Mouse (Mus musculus) embryo, embryonic 10 days (tissue): ENCODE data around the gene Pmf1.
"Not testable (repeated sequence)": the region's sequence is repeated elsewhere in the genome, so short reads cannot be mapped to it uniquely, and the experiment has no call there.

Experiments
- DNase-seq: peaks from one replicate; pipeline ENCODE4 v3.0.0-alpha.2; 2015; ENCODE audit warnings: low spot score

Gene Pmf1

DNA sequence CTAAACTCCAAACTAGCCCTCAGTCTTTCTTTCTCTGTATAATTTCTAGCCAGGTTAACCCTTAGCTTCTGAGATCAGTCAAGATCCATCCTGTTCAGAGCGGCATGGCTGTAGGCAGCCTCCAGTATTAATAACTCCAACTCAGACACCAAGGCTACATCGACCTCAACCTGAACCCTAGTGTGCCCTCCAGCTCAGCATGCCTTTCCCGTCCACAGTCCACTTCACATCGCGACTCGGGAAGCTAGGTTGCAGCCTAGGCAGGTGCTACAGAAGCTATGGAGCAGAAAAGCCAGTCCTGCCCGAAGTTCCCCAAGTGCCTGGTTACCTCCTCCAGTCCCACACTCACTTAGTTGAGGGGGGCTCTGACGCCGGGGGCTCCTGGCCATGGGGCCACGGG lies 27.3 kb upstream of the Pmf1 start:
- no peak for DNase-seq

GRCm38 (mm10) chr3:88436395-88437201 lies 26.5 kb upstream of the Pmf1 start:
- DNase-seq = peak; percentile 90

DNA sequence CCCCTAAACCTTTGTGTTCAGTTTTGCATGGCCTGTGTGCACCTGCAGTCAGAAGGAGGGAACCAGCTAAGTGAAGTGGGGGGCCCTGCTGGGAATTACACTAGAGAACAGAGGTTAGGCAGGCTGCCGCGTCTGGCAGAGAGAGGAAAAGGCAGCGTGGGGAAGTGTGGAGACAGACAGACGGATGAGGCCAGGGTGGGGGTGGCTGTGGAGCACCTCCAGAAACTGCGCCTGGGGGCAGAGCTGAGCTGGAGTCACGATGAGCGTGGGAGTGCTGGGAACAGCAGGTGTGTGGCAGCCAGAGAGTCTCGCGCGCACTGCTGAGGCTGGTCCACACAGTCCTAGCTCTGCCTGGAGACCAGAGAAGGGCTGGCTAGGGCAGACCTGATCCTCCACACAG lies 25.4 kb upstream of the Pmf1 start:
- DNase-seq = no peak

DNA sequence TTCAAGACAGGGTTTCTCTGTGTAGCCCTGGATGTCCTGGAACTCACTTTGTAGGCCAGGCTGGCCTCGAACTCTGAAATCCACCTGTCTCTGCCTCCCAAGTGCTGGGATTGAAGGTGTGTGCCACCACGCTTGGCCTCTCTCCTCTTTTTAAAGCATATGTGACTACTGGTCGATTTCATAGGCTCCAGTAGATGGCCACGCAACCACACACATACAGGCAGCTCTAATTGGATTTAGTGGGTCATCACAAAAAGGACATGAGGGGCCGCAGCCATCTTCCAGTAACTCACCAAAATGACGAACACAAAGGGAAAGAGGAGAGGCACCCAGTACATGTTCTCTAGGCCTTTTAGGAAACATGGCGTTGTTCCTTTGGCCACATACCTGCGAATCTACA lies 18.5 kb upstream of the Pmf1 start:
- not testable (repeated sequence) for DNase-seq

DNA sequence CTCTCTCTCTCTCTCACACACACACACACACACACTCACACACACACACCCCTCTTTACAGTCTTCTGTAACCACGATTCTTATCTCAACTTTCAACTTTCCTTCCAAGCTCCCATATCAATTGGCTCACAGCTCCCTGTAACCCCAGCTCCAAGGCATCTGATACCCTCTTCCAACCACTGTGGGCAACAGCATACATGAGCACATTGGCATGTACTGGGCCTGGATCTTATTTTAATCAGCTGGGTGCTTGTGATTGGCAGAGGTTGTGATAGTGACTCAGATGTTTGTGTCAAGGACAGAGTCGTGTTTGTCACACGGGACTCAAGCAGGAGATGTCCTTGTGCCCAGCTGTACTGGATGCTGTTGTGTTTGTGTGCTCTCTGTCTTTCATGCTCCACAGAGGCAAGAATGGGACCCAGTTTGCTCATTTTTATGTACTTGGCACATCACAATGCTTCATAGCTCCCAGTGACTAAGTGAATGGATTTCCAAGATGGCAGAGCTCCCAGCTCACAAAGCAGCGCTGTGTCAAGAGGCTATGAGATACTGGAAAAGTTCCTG lies 17.3 kb upstream of the Pmf1 start:
- no peak for DNase-seq

DNA sequence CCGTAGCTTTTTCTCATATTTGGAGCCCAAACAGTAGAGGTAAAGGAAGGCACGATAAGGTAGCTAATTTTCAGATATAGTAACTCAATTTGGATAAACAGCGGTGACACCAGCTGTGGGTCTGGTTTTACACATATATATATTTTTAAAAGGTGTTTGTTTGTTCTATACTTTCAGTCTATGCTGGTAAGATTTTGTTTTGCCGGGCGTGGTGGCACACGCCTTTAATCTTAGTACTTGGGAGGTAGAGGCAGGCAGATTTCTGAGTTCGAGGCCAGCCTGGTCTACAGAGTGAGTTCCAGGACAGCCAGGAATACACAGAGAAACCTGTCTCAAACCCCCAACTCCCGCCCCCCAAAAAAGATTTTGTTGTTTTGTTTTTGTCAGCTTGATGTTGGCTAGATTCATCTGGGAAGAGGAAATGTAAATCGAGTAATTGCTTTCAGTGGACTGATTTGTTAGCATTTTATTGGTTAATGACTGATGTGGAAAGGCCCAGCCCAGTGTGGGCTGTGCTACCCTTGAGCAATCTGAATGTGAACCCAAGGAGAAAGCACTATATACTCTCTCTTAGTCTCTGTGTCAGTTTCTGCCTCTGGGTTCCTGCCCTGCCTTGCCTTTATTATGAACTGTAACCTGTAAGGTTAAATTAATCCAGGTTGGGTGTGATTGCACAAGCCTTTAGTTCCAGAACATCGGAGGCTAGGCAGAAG lies 15.7 kb upstream of the Pmf1 start:
- DNase-seq = no peak

DNA sequence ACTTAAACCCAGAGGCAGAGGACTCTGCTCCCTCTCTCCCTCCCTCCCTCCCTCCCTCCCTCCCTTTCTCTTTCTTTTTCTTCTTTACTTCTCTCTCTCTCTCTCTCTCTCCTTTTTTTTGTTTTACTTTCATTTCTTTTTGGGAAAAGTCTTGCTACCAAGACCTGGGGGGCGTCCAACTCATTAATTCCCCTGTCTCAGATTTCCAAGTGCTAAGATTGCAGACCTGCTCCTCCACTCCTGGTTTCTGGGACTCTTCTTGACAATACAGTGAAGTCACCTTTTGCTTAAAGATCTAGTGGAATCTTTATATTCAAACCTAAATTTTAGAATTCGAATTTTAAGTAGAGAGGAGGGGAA lies 15.2 kb upstream of the Pmf1 start:
- no peak for DNase-seq

GRCm38 (mm10) chr3:88424605-88425329 lies 14.6 kb upstream of the Pmf1 start, which contains the start of gene Slc25a44:
TSS of gene Slc25a44 (minus strand) at chr3:88425139.
- DNase-seq = peak; percentile 99

GRCm38 (mm10) chr3:88422020-88422720 lies 12.0 kb upstream of the Pmf1 start:
- DNase-seq = peak; percentile 12

DNA sequence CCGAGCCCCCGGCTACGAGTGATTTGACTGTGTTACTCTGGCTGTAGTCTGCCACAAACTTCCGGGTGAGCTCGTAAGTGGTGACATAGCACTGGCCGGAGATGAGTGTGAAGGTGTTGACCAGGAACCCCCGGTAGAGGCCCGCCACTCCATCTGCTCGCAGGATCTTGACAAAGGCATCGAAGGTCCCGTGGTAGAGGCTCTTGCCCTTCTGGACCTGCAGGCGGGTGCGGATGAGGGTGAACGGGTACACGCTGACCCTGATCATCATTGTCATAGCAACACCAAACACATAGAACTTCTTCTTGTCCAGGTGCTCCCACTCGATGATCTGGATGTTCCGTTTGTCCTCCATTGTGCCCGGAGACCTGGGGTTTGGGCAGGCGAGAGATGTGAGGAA lies 10.6 kb upstream of the Pmf1 start:
- DNase-seq = no peak

GRCm38 (mm10) chr3:88418016-88418415 lies 7.9 kb upstream of the Pmf1 start:
- no peak for DNase-seq

DNA sequence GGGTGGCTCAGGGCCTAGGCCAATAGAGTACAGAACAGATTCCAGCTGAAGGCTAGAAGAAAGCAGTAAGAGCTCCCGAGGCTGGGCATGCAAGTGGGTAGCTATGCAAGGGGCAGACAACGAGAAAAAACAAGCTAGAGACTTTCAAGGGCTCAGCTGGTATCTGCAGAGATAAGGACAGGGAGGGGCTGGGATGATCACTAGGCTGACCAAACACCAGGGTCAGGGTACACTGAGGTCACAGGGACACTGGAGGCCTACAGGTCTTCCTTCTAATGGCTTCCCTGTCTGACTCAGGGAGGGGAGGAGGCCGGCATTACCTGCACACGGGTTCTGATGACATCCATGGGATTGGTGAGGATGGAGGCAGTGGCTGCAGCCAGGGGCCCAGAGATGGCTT lies 5.5 kb upstream of the Pmf1 start:
- no peak for DNase-seq

GRCm38 (mm10) chr3:88412636-88413035 lies 2.5 kb upstream of the Pmf1 start:
- no peak for DNase-seq

DNA sequence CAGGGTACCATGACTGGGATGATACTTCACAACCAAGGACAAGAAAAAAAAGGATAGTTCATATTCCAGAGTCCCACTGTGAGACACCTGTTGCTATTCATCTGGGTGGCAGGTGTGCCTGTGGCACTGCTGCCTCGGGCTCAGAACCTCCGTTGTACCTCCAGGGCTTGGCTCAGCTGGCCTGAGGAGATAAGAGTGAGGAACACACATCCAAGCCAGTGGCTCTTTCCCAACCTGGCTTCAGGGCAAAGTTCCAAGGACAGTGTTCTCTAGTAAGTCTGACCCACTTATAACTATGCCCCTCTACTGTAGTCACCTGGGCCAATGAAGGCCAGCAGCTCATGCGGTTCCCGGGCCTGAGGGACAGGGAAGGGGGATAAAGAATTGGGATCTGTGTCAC lies 1.6 kb upstream of the Pmf1 start:
- DNase-seq = no peak

GRCm38 (mm10) chr3:88410645-88411031 lies 507 bp upstream of the Pmf1 start:
- peak; percentile 12 for DNase-seq

GRCm38 (mm10) chr3:88408953-88409352 lies 1.2 kb downstream of the Pmf1 start:
- no peak for DNase-seq

DNA sequence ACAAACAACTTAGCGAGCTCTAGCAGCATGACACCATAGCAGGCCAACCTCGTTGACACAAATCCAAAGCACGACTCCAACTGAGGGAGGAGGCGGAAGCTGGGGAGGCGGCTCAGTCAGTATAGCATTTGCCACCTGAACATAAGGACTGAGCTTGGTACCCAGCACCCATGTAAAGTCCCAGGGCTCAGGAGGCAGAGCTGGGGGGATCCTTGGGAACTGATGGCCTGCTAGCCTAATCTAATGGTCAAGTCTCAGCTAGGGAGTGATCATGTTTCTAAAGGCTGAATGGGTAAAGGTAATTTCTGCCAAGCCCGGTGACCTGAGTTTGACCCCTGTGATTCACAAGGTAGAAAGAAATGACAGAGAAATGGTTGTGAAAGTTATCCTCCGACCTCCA lies 2.6 kb downstream of the Pmf1 start:
- no peak for DNase-seq

DNA sequence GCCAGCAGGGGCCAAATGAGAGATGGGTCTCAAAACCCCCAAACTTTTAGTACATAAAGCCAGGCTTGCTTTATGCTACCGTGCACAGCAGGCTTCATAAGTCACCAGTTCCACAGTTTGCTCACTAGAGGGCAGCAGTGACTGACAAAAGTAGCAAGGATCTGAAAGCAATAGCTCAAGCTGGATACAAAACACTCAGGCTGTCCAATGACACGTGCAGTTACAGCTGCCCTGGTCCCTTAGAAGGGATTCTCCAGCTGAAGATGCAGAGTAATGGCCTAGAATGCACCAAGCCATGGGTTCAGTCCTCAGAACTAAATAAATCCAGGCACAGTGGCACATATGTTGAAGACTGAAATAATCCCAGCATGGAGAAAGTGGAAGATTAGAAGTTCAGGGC lies 3.0 kb downstream of the Pmf1 start:
- DNase-seq = peak; percentile 93

GRCm38 (mm10) chr3:88403522-88404230 lies 6.5 kb downstream of the Pmf1 start:
- no peak for DNase-seq

- no peak for DNase-seq
Measured at GRCm38 (mm10) chr3:88398666-88399065, 11.5 kb downstream of the Pmf1 start.

DNA sequence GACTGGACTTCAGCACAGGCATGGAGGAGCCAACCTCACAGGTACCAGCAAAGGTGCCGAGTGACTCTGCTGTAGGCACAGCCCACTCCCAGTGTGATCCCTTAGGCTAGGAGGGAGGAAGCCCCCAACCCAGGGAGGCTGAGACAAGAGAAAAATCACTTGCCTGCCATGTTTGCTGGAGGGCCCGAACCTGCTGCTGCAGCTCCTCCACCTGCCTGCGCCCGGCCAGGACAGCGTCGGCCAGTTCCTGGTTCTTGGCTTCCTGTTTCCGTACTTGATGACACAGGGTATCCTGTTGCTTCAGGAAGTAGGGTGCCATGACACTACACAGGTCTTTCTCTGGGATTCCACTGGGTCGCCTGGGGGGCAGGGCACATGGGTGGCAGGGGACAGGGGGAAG lies 14.4 kb downstream of the Pmf1 start:
- no peak for DNase-seq
